Mouse (Mus musculus): ENCODE measurements around the gene Lrrc4.

DNA sequence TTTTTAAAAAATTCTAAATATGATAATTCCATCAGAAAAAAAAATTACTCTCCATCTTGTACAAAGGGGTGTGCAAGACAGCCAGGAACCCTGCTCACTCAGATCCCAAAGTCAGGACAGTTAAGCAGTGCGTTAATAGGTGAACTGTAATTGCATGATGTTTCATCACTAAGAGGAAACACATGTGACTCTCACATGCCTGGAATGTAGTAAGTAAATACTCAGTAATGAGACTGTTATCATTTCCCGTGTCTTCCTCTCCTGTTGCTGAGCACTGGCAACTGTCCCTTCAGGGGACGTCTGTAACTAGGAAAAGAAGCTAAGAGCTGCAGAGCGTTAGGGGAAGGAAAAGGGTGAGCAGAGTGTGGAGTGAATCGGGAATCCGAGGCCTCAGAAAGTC is 126.9 kb downstream of the Lrrc4 start:
- TF ChIP-seq POLR2A (IDR thresholded peaks at IDR 0.05; ENCODE audit: low read depth, low read length) (no peak), CTCF (IDR thresholded peaks at IDR 0.05; ENCODE audit: extremely low read depth, insufficient read length, insufficient replicate concordance, low read depth, low read length) (no peak)

All from small intestine, adult 2 months (tissue).